Mouse (Mus musculus) lung, adult 2 months (tissue): ENCODE measurements around the gene Ube2z. TPM values are rescaled to one million over a fixed set of nuclear protein-coding genes. Genes with fewer than 3 reads are reported as not detected.

Experiments used
- DNase-seq: peaks from one replicate; pipeline ENCODE4 v3.0.0; 2022
- H3K4me1 ChIP-seq: fragments of 200-500 bp; 2 replicates; pipeline ENCODE4 v1.6.1; 2011; ENCODE audit warnings: low read length; ENCODE audit not compliant: control insufficient read depth, insufficient read depth
- H3K4me3 ChIP-seq: fragments of 200-500 bp; replicated peaks from 2 replicates; pipeline ENCODE3; 2011; ENCODE audit warnings: low read depth, mild to moderate bottlenecking, control low read depth, low read length; ENCODE audit errors: extremely low read depth
- CTCF ChIP-seq: fragments of 200-500 bp; IDR thresholded peaks from 2 replicates; pipeline ENCODE4 v1.5.1; 2011; ENCODE audit warnings: mild to moderate bottlenecking, low read length, control low read depth; ENCODE audit not compliant: insufficient read depth
- POLR2A ChIP-seq: fragments of 200-500 bp; IDR thresholded peaks from 2 replicates; pipeline ENCODE4 v1.6.1; 2011; ENCODE audit warnings: low read depth, mild to moderate bottlenecking, control low read depth, low read length, borderline replicate concordance; ENCODE audit errors: extremely low read depth
- WGBS: fragments of 180-500 bp; shearing (Covaris S2); methylation state at CpG from one replicate; pipeline ENCODE4 v1.1.7; 2018; 5-methylcytosine and 5-hydroxymethylcytosine counted together
- polyA plus RNA-seq: library from polyadenylated mRNA; depleted of rRNA; stranded (reverse); fragments of >200 nt; gene quantifications from 2 replicates; pipeline ENCODE4 v1.2.3, GENCODE M21; 2012

Gene Ube2z
- polyA plus RNA-seq, 1 experiment, result 38.1 TPM

DNA sequence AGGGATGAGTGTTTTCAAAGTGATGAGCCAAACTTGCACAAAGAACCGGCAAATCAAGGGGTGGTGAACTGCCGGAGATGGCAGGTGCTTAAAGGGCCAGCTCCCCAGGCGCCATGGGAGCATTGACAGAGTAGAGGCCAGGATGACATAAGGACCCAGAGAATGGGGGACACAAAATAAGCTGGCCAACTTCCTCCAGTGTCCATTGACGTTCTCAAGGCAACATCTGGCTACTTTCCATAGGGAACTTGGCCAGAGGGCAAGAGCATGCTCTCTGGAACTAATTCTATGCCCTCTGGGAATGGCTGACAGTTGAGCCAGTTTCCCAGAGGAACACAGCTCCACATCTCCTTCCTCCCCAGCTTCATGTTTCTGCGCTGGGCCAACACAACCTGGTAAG is 3.0 kb upstream of the Ube2z start:
- Histone ChIP-seq H3K4me3 (no peak overlapping the region), H3K4me1 (peaks cover 8% of the 10 kb centered on the region)
- 49% methylated on average over 5 of the region's 5 CpGs for WGBS
- no peak for DNase-seq
- TF ChIP-seq CTCF, result no peak
- no peak for TF ChIP-seq POLR2A

DNA sequence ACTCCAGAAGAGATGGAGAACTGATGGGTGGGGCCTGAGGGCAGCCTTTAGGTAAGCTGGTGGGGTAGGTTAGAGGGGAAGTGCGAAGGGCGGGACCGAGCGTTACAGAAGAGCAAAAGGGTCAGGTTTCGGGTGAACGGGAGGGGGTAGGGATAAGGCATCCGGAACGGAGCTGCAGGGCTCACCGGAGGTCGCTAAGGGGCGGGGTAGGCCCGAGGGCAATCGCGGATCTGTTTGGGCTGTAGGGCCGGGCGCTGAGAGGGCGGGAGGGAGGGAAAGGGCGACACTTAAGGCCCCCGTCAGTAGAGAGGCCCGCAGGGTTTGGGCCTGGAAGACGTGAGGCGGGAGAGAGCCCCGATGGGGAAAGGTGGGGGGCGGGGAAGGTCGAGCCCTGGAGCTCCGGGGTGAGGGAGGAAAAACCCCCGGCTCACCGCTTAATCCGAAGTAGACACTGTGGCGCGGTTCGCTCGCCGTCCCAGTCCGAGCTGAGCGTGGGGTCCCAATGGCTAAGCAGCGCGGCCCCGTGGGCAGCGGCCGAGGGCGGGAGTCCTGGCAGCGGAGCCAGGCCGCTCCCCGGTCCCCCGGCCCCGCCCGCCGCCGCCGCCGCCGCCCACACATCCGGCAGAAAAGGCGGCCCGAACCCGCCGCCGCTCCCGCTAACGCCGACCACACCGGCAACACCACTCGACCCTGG is 520 bp downstream of the Ube2z start:
- TF ChIP-seq CTCF (no peak), POLR2A (0 out of 2 replicates have a peak, but pooled peaks have one; percentile 15)
- Histone ChIP-seq H3K4me3 (peak overlapping the region; percentile 76), H3K4me1 (peaks cover 13% of the 10 kb centered on the region)
- under 1% methylated on average over 60 of the region's 64 CpGs for WGBS
- no peak for DNase-seq

DNA sequence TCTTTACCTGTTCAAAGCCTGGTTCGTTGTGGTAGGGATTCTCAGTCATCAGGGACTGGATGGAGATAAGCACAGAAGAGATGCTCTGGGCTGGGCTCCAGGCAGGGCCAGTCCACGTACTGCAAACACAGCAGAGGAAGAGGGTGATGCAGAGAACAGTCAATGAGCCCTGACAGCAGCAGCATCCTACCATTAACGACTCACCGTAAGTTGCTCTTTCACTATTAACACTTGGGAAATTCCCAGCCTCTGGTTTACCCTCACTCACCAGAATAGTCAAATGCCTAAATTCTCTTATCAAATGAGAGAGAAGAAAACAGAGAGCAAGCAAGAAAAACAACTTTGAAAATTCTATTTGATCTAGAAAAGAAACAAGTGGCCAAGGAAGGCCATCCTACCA is 6.9 kb downstream of the Ube2z start:
- Histone ChIP-seq H3K4me3 (no peak overlapping the region), H3K4me1 (peaks cover 5% of the 10 kb centered on the region)
- DNase-seq, result no peak
- TF ChIP-seq CTCF (no peak), POLR2A (no peak)
- 82% methylated on average over 4 of the region's 4 CpGs for WGBS

DNA sequence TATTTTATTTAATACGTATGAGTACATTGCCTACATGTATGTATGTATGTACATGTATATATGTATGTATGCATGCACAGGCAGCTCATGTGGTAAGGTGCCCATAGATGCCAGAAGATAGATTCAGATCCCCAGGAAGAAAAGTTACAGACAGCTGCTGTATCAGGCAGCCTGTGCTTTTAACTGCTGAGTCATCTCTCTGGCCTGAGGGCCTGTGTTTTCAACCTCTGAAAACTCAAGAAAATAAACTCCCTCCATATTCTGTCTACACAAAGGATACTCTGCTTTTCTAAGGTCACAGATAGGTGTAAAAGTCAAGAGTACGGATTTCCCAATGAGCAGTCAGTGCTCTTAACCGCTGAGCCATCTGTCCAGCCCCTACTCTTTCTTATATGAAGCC is 14.3 kb downstream of the Ube2z start:
- TF ChIP-seq CTCF (no peak), POLR2A (no peak)
- no peak for DNase-seq
- no peak overlapping the region for H3K4me3 ChIP-seq
- WGBS, result 93% methylated on average over 3 of the region's 3 CpGs
- no peaks in the 10 kb centered on the region for H3K4me1 ChIP-seq

DNA sequence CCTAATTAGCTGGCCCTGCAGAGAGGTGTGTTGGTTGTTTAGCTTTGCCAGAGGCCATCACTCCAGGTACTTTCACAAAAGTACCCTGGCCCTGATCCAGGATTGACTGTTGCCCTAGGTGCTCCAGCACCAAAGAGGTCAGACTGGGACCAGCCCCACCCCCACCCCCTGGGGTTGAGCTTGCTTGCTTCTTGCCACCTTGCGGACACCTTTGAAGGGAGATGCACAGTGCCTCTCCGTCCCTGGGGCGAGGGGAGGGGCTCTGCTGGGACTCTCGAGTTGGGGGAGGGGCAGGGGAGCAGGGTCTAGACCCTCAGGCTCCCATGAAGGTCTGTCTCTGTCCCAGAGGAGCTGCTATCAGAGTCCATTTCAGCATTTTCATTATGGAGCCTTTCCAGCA is 15.2 kb downstream of the Ube2z start:
- WGBS, result 92% methylated on average over 4 of the region's 4 CpGs
- no peak overlapping the region for H3K4me3 ChIP-seq
- no peaks in the 10 kb centered on the region for H3K4me1 ChIP-seq
- DNase-seq, result no peak
- TF ChIP-seq POLR2A (no peak), CTCF (no peak)

DNA sequence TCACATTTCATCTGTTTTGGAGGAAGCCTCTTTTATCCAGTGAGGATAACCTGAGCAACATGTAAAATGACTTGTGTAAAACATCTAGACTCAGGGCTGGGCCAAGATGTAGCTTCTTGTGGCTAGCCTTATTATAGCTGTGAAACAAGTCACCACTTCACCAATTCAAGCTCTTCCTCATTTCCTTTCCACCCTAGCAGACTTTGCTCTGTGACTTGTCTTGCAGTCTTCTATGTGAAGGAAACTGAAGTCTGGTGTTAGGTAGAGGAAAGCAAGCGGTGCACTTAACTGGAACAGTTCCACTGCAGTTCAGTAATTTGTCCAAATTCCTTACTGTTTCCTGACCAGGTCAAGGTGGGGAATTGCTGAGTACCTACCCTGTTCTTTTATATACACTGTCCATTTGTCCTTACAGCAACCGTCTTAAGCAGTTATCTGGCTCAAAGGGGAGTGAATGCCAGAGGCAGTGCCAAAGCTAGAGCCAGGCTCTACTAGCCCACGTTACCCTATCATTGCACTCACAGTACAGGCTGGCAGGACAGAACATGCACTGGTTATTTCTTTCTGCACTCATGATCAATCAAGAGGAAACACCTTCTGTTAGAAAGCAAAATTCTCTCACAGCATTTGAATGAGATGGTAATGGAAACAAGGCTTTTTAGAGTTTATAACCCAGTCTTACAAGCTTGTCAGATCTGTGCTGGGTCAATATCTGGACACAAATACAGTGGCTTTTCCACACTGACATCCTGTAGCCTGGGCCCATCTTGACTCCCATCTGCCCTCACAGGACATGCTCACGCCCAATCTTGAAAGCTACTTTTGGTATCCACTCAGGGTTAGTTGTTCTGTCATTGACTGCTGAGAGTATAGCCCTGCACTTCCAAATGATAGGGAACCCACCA is 17.5 kb downstream of the Ube2z start:
- no peak for DNase-seq
- WGBS, result 73% methylated on average over 4 of the region's 4 CpGs
- no peak overlapping the region for H3K4me3 ChIP-seq
- no peaks in the 10 kb centered on the region for H3K4me1 ChIP-seq
- TF ChIP-seq POLR2A (no peak), CTCF (no peak)

- TF ChIP-seq CTCF (no peak), POLR2A (no peak)
- DNase-seq, result no peak
- Histone ChIP-seq H3K4me3 (no peak overlapping the region), H3K4me1 (no peaks in the 10 kb centered on the region)
- WGBS, result 75% methylated on average over 2 of the region's 2 CpGs
These were observed 18.4 kb downstream of the Ube2z start for GRCm38 (mm10) chr11:96046793-96047192.

- 84% methylated on average over 8 of the region's 8 CpGs for WGBS
- TF ChIP-seq POLR2A (no peak), CTCF (no peak)
These were observed 19.2 kb downstream of the Ube2z start for GRCm38 (mm10) chr11:96046028-96046427.

GRCm38 (mm10) chr11:96044803-96045567 is 20.2 kb downstream of the Ube2z start:
- H3K4me1 ChIP-seq, result no peaks in the 10 kb centered on the region
- 83% methylated on average over 11 of the region's 11 CpGs for WGBS
- no peak overlapping the region for H3K4me3 ChIP-seq
- TF ChIP-seq POLR2A (no peak), CTCF (no peak)
- no peak for DNase-seq

More at GRCm38 (mm10) chr11:96046028-96046427, 19.2 kb downstream of the Ube2z start:
- Histone ChIP-seq H3K4me1 (no peaks in the 10 kb centered on the region), H3K4me3 (no peak overlapping the region)
- DNase-seq, result no peak
